Mouse (Mus musculus): Measurements from ENCODE around the gene Sctr.

DNA sequence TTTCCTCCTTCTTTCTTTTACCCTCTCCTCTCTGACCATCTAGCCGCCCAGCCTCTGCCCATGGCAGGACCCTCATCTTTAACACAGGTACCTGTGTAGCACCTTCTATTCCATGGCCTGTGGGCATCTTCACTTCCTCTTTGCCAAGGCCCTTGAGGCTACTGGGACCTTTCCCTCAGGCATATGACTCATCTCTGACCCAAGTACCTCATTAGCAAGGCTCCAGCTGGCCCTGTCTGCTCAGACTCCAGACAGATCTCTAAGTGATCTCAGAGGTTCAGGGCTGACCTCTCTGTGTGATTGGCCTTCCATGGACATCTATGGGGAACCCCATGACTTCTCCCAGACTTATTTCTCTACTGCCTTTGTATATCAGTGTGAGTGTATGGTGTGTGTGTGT, 73.9 kb downstream of the Sctr start:
- TF ChIP-seq POLR2AphosphoS2 (IDR thresholded peaks at IDR 0.05; ENCODE audit: insufficient read length, low read depth) (no peak), POLR2A (IDR thresholded peaks at IDR 0.05; ENCODE audit: insufficient read length, low read depth) (no peak), E2F4 (IDR thresholded peaks at IDR 0.05; ENCODE audit: insufficient read depth) (no peak), MAX (IDR thresholded peaks at IDR 0.05; ENCODE audit: low read depth) (no peak), TCF12 (IDR thresholded peaks at IDR 0.05; ENCODE audit: insufficient read depth, poor library complexity, severe bottlenecking) (no peak), MYOG (IDR thresholded peaks at IDR 0.05; ENCODE audit: control insufficient read depth in 1 of 3, insufficient read depth in 1 of 3, insufficient read length in 2 of 3, low read depth in 2 of 3) (no peak), REST (IDR thresholded peaks at IDR 0.05; ENCODE audit: insufficient read depth, insufficient read length) (no peak), USF1 (IDR thresholded peaks at IDR 0.05; ENCODE audit: low read depth) (no peak)

All from myocyte (in vitro differentiated cells).